Mouse (Mus musculus): ENCODE measurements around the gene Lemd2. TPM values are rescaled to one million over a fixed set of nuclear protein-coding genes. Genes with fewer than 3 reads are reported as not detected.

Lemd2 gene
- polyA plus RNA-seq, 1 experiment = 31.6 TPM

DNA sequence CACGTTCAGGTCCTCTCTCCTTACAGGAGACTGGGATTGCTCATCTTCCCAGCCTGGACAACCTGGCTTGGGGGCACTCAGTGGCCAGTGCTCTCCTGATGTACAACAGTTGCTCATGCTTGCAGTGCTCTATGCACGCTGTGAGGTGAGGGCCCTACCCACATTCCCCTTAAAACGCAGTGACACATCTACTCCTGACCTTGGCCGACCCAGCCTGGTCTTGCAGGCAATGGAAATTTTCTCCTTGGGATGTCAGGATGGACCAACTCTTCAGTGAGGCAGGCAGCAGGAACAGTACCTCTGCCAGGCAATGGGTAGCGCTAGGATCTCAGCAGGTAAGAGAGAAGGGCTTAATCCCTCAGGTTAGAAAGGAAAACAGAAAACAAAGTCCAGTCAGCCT lies 17.2 kb downstream of the Lemd2 start:
- no peak overlapping the region for H3K27ac ChIP-seq (ENCODE audit: insufficient read depth, low read length)
- no peak overlapping the region for H3K9ac ChIP-seq (ENCODE audit: low read depth, poor library complexity, severe bottlenecking)
- no peaks in the 10 kb centered on the region for H3K27me3 ChIP-seq (ENCODE audit: control insufficient read depth, insufficient read depth, low read length, poor library complexity, severe bottlenecking)
- TF ChIP-seq CTCF (IDR thresholded peaks at IDR 0.05; ENCODE audit: low read depth, low read length) (no peak), POLR2A (IDR thresholded peaks at IDR 0.05; ENCODE audit: insufficient read depth, low read length) (no peak), EP300 (IDR thresholded peaks at IDR 0.05; ENCODE audit: insufficient read depth, low read depth, low read length) (no peak)
- no peaks in the 10 kb centered on the region for H3K36me3 ChIP-seq (ENCODE audit: control insufficient read depth, insufficient read depth, low read length, poor library complexity, severe bottlenecking)
- H3K4me1 ChIP-seq (ENCODE audit: control insufficient read depth, insufficient read depth, low read length) = no peaks in the 10 kb centered on the region
- no peaks in the 10 kb centered on the region for H3K9me3 ChIP-seq (replicated peaks; ENCODE audit: control insufficient read depth, insufficient read depth, low read length, poor library complexity, severe bottlenecking)
- H3K4me3 ChIP-seq (ENCODE audit: low read depth, low read length) = no peak overlapping the region

DNA sequence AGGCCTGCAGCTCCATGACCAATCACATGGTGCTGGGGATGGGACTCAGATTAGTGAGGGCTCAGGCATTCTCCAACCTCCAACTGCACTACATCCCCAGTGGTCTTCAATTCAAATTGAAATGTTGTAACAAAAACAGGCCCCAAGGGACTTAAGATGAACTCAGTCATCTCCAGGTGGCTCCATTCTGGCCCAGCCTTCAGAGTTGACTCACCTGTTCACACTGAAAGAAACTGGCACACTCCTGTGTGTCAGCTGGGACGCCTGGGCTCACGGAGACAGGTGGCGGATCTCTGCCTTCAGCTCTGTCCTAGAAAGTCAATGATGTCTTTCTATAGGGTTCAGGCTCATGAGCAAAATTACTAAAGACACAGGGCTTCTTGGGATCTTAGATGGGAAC lies 18.2 kb downstream of the Lemd2 start:
- no peak overlapping the region for H3K4me3 ChIP-seq (ENCODE audit: low read depth, low read length)
- no peak overlapping the region for H3K9ac ChIP-seq (ENCODE audit: low read depth, poor library complexity, severe bottlenecking)
- no peak for TF ChIP-seq POLR2A (IDR thresholded peaks at IDR 0.05; ENCODE audit: insufficient read depth, low read length)
- no peak for TF ChIP-seq EP300 (IDR thresholded peaks at IDR 0.05; ENCODE audit: insufficient read depth, low read depth, low read length)
- no peak for TF ChIP-seq CTCF (IDR thresholded peaks at IDR 0.05; ENCODE audit: low read depth, low read length)
- no peak overlapping the region for H3K27ac ChIP-seq (ENCODE audit: insufficient read depth, low read length)
- no peaks in the 10 kb centered on the region for H3K36me3 ChIP-seq (ENCODE audit: control insufficient read depth, insufficient read depth, low read length, poor library complexity, severe bottlenecking)
- H3K9me3 ChIP-seq (replicated peaks; ENCODE audit: control insufficient read depth, insufficient read depth, low read length, poor library complexity, severe bottlenecking) = no peaks in the 10 kb centered on the region
- no peaks in the 10 kb centered on the region for H3K27me3 ChIP-seq (ENCODE audit: control insufficient read depth, insufficient read depth, low read length, poor library complexity, severe bottlenecking)
- no peaks in the 10 kb centered on the region for H3K4me1 ChIP-seq (ENCODE audit: control insufficient read depth, insufficient read depth, low read length)

DNA sequence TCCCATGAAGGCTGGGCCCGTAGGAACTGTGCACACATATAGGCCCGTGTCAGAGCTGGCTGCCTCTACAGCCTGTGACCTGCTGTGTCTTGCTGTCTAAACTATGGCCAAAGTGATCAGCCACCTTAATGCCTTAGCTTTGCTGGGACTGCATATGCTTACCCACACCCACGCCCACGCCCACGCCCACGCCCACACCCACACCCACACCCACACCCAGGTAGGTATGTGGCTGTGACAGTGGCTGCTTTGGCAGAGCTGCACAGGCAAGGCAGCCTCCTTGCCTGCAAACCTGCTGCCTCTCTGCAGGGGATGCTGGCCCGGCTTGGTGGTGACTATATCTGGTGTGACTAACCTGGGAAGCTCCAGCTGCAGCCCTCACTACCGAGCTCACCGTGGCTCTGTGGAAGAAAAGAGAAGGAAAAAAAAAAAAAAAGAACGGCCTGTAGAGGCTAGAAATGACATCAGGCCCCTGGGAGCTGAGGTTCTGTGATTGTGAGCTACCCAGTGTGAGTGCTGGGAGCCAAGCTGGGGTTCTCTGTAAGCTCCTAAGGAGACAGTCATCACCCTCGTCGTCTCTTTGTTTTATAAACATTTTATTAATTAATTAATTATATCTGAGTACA lies 20.5 kb downstream of the Lemd2 start:
- H3K27ac ChIP-seq (ENCODE audit: insufficient read depth, low read length) = no peak overlapping the region
- no peaks in the 10 kb centered on the region for H3K36me3 ChIP-seq (ENCODE audit: control insufficient read depth, insufficient read depth, low read length, poor library complexity, severe bottlenecking)
- H3K4me3 ChIP-seq (ENCODE audit: low read depth, low read length) = no peak overlapping the region
- no peaks in the 10 kb centered on the region for H3K9me3 ChIP-seq (replicated peaks; ENCODE audit: control insufficient read depth, insufficient read depth, low read length, poor library complexity, severe bottlenecking)
- H3K4me1 ChIP-seq (ENCODE audit: control insufficient read depth, insufficient read depth, low read length) = peaks cover 4% of the 10 kb centered on the region
- TF ChIP-seq POLR2A (IDR thresholded peaks at IDR 0.05; ENCODE audit: insufficient read depth, low read length) = no peak
- TF ChIP-seq CTCF (IDR thresholded peaks at IDR 0.05; ENCODE audit: low read depth, low read length) = no peak
- no peak for TF ChIP-seq EP300 (IDR thresholded peaks at IDR 0.05; ENCODE audit: insufficient read depth, low read depth, low read length)
- H3K27me3 ChIP-seq (ENCODE audit: control insufficient read depth, insufficient read depth, low read length, poor library complexity, severe bottlenecking) = no peaks in the 10 kb centered on the region
- no peak overlapping the region for H3K9ac ChIP-seq (ENCODE audit: low read depth, poor library complexity, severe bottlenecking)

DNA sequence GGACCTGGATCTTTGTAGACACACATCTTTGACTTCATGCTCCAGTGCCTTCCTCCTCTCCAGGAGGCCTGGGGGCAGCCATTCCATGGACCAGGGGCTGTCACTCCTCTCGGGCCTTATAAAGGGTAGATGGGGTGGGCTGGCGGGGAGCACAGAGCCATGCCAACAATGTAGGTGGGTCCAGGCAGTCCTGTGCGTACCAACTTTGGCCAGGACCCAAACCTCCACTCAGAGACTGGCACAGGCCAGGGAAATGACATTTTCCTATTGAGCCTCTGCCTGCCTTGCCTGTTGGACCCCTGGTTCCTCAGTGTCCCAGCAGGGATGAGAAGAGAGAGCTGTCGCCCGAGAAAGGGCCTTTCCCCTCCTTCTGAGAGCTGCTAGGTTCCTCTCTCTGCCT lies 21.9 kb downstream of the Lemd2 start:
- Histone ChIP-seq H3K27ac (ENCODE audit: insufficient read depth, low read length) (no peak overlapping the region), H3K9me3 (replicated peaks; ENCODE audit: control insufficient read depth, insufficient read depth, low read length, poor library complexity, severe bottlenecking) (no peaks in the 10 kb centered on the region), H3K27me3 (ENCODE audit: control insufficient read depth, insufficient read depth, low read length, poor library complexity, severe bottlenecking) (no peaks in the 10 kb centered on the region), H3K9ac (ENCODE audit: low read depth, poor library complexity, severe bottlenecking) (no peak overlapping the region), H3K4me1 (ENCODE audit: control insufficient read depth, insufficient read depth, low read length) (peaks cover 4% of the 10 kb centered on the region), H3K36me3 (ENCODE audit: control insufficient read depth, insufficient read depth, low read length, poor library complexity, severe bottlenecking) (no peaks in the 10 kb centered on the region), H3K4me3 (ENCODE audit: low read depth, low read length) (no peak overlapping the region)
- no peak for TF ChIP-seq CTCF (IDR thresholded peaks at IDR 0.05; ENCODE audit: low read depth, low read length)
- no peak for TF ChIP-seq EP300 (IDR thresholded peaks at IDR 0.05; ENCODE audit: insufficient read depth, low read depth, low read length)

DNA sequence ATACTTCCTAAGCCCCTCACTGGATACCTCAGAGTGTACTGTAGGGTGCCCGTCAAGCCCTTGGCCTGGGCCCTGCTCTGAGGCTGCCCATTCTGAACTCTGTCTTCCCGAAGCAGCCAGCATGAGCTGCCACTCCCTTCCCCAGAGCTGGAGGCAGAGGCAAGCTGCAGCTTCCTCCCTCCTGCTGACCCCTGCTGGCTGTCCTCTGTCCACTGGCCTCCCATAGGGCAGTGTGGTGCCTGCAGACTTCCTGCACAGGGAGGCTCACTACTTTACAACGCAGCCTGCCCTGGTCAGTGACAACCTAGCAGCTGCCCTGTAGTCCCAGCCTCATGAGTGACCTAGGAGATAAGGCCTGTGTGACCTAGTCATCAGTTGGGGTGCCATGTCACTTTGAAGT lies 22.6 kb downstream of the Lemd2 start:
- Histone ChIP-seq H3K27ac (ENCODE audit: insufficient read depth, low read length) (no peak overlapping the region), H3K4me1 (ENCODE audit: control insufficient read depth, insufficient read depth, low read length) (peaks cover 4% of the 10 kb centered on the region)
- TF ChIP-seq EP300 (IDR thresholded peaks at IDR 0.05; ENCODE audit: insufficient read depth, low read depth, low read length) (no peak), CTCF (IDR thresholded peaks at IDR 0.05; ENCODE audit: low read depth, low read length) (peak; percentile 2), POLR2A (IDR thresholded peaks at IDR 0.05; ENCODE audit: insufficient read depth, low read length) (no peak)

DNA sequence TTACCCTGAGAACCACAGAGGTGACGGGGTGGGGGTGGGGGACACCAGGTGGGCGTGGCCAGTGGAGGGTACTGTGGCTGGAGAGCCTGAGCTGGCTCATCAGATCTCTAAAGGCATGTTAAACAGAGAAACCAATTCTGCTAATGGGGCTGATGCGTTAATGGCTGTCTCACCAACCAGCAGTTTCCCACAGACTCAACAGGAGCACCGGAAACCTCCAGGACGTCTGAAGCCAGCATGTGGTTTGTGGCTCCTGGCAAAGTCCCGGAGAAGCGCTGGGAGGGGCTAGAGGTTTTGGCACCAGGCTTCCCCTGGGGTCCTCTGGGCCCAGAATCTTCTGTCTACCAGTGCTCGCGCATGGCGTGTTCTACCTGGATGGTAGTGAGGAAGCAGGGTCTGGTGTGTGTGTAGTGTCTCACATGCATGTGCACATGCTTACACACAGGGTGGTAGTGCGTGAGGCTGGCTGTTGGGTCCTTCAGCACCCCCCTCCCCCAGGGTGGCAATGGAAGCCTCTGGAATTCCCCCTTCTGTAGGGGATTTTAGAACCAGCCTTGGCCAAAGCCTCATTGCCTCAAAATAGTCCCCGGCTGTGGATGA lies 24.5 kb downstream of the Lemd2 start:
- peaks cover 4% of the 10 kb centered on the region for H3K4me1 ChIP-seq (ENCODE audit: control insufficient read depth, insufficient read depth, low read length)
- H3K27me3 ChIP-seq (ENCODE audit: control insufficient read depth, insufficient read depth, low read length, poor library complexity, severe bottlenecking) = no peaks in the 10 kb centered on the region
- H3K4me3 ChIP-seq (ENCODE audit: low read depth, low read length) = no peak overlapping the region
- H3K9ac ChIP-seq (ENCODE audit: low read depth, poor library complexity, severe bottlenecking) = no peak overlapping the region
- TF ChIP-seq POLR2A (IDR thresholded peaks at IDR 0.05; ENCODE audit: insufficient read depth, low read length) (no peak), EP300 (IDR thresholded peaks at IDR 0.05; ENCODE audit: insufficient read depth, low read depth, low read length) (no peak), CTCF (IDR thresholded peaks at IDR 0.05; ENCODE audit: low read depth, low read length) (no peak)
- no peaks in the 10 kb centered on the region for H3K9me3 ChIP-seq (replicated peaks; ENCODE audit: control insufficient read depth, insufficient read depth, low read length, poor library complexity, severe bottlenecking)
- H3K36me3 ChIP-seq (ENCODE audit: control insufficient read depth, insufficient read depth, low read length, poor library complexity, severe bottlenecking) = no peaks in the 10 kb centered on the region
- H3K27ac ChIP-seq (ENCODE audit: insufficient read depth, low read length) = no peak overlapping the region

More for the DNA sequence above, 22.6 kb downstream of the Lemd2 start:
- H3K36me3 ChIP-seq (ENCODE audit: control insufficient read depth, insufficient read depth, low read length, poor library complexity, severe bottlenecking) = no peaks in the 10 kb centered on the region
- H3K27me3 ChIP-seq (ENCODE audit: control insufficient read depth, insufficient read depth, low read length, poor library complexity, severe bottlenecking) = no peaks in the 10 kb centered on the region
- H3K9me3 ChIP-seq (replicated peaks; ENCODE audit: control insufficient read depth, insufficient read depth, low read length, poor library complexity, severe bottlenecking) = no peaks in the 10 kb centered on the region
- H3K9ac ChIP-seq (ENCODE audit: low read depth, poor library complexity, severe bottlenecking) = no peak overlapping the region
- no peak overlapping the region for H3K4me3 ChIP-seq (ENCODE audit: low read depth, low read length)

All from ES-Bruce4 (cell line).